Mouse (Mus musculus): ENCODE data around the gene Sln. TPM values are rescaled to one million over a fixed set of nuclear protein-coding genes. Genes with fewer than 3 reads are reported as not detected.

The Sln gene
- polyA plus RNA-seq (2015; fragmentation: Nextera tagmentation; extraction: Ambion mirVana): 65.2 and 204 TPM in 2 replicates

DNA sequence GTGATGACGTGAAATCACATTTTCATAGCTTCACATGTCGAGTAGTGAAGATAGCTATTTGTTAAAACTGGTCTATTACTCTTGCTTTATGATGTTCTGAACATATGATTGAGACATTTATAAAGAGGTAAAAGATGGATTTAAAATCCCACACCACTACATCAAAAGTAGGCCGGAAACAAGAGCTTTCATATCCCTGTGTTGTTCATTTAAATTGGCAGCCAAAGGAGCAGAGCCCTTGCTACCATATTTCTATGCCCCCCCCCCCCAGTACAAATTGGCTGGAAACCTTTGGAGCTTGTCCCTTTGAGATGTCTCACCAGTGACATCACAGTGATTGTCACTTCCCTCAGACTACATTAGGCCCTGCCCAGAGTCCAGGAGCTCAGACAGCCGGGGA, at the start of gene Sln:
TSS of gene Sln (plus strand) at position 301 of the 400 bp plus-strand sequence.
- Histone ChIP-seq H3K27ac (no peak within 1 kb of the TSS), H3K4me3 (no peak within 1 kb of the TSS), H3K4me1 (no peaks in the 10 kb centered on the region), H3K9me3 (no peaks in the 10 kb centered on the region), H3K27me3 (no peaks in the 10 kb centered on the region), H3K4me2 (no peak within 1 kb of the TSS), H3K36me3 (no peaks in the 10 kb centered on the region), H3K9ac (no peak within 1 kb of the TSS)
- 75% methylated on average over 4 of the region's 4 CpGs for WGBS
- ATAC-seq (ENCODE audit: insufficient number of reproducible peaks, low FRiP score, low TSS enrichment, low read depth): no peak

DNA sequence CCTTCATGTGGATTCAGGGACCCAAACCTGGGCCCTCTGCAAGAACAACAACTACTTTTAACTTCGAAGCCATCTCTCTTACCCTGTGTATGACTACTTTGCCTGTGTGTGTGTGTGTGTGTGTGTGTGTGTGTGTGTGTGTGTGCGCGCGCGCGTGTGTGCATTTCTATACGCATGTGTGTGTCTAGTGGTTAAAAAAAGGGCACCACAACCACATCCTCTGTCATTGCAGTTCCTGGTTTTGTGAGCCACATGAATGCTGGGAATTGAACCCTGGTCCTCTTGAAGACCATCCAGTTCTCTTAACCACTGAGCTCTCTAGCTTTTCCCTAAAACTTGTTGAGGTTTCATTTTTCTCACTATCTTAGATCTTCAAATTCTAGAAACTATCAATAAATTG, 47.0 kb upstream of the Sln start:
- no peaks in the 10 kb centered on the region for H3K27me3 ChIP-seq
- H3K9ac ChIP-seq: no peak overlapping the region
- WGBS: 96% methylated on average over 7 of the region's 7 CpGs
- H3K4me2 ChIP-seq: no peak overlapping the region
- no peak for ATAC-seq (ENCODE audit: insufficient number of reproducible peaks, low FRiP score, low TSS enrichment, low read depth)
- H3K36me3 ChIP-seq: no peaks in the 10 kb centered on the region
- no peaks in the 10 kb centered on the region for H3K9me3 ChIP-seq
- no peak overlapping the region for H3K4me3 ChIP-seq
- H3K4me1 ChIP-seq: no peaks in the 10 kb centered on the region
- H3K27ac ChIP-seq: no peak overlapping the region

- no peak overlapping the region for H3K9ac ChIP-seq
- no peak overlapping the region for H3K4me3 ChIP-seq
- H3K27ac ChIP-seq: no peak overlapping the region
- no peaks in the 10 kb centered on the region for H3K27me3 ChIP-seq
- no peak for ATAC-seq (ENCODE audit: insufficient number of reproducible peaks, low FRiP score, low TSS enrichment, low read depth)
- no peaks in the 10 kb centered on the region for H3K9me3 ChIP-seq
- 23% methylated on average over 7 of the region's 7 CpGs for WGBS
- no peak overlapping the region for H3K4me2 ChIP-seq
- H3K36me3 ChIP-seq: no peaks in the 10 kb centered on the region
- no peaks in the 10 kb centered on the region for H3K4me1 ChIP-seq
Observed at GRCm38 (mm10) chr9:53806496-53807086, 43.4 kb upstream of the Sln start.

DNA sequence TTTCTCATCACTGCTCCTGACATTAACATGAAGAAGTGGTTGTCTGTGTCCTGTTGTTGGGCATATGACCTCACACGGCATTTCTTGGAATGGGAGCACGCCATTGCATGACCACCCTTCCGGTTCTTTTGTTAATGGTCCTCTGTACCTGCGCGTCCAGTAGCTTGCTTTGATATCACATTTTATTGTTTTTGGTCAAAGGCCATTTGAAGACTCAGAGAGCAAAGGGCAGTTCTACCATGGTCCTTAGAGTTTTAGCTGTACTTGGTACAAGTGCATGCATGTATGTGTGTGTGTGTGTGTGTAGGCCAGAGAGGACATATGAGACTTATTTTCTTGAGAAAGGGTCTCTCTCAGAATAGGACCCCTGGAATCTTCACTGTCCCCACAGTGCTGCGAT, 36.5 kb upstream of the Sln start:
- no peak for ATAC-seq (ENCODE audit: insufficient number of reproducible peaks, low FRiP score, low TSS enrichment, low read depth)
- H3K9ac ChIP-seq: no peak overlapping the region
- no peaks in the 10 kb centered on the region for H3K4me1 ChIP-seq
- H3K27ac ChIP-seq: no peak overlapping the region
- H3K4me3 ChIP-seq: no peak overlapping the region
- H3K36me3 ChIP-seq: no peaks in the 10 kb centered on the region
- no peaks in the 10 kb centered on the region for H3K27me3 ChIP-seq
- H3K9me3 ChIP-seq: no peaks in the 10 kb centered on the region
- 92% methylated on average over 6 of the region's 6 CpGs for WGBS
- no peak overlapping the region for H3K4me2 ChIP-seq

GRCm38 (mm10) chr9:53818760-53819159, 31.2 kb upstream of the Sln start:
- Histone ChIP-seq H3K9ac (no peak overlapping the region), H3K4me1 (no peaks in the 10 kb centered on the region), H3K4me3 (no peak overlapping the region), H3K36me3 (no peaks in the 10 kb centered on the region), H3K27me3 (no peaks in the 10 kb centered on the region), H3K27ac (no peak overlapping the region), H3K4me2 (no peak overlapping the region), H3K9me3 (no peaks in the 10 kb centered on the region)
- ATAC-seq (ENCODE audit: insufficient number of reproducible peaks, low FRiP score, low TSS enrichment, low read depth): no peak
- WGBS: 32% methylated on average over 4 of the region's 4 CpGs

- H3K27me3 ChIP-seq: peaks cover 3% of the 10 kb centered on the region; the same call in 1 of the 2 replicates
- no peaks in the 10 kb centered on the region for H3K36me3 ChIP-seq
- H3K4me3 ChIP-seq: no peak overlapping the region
- no peaks in the 10 kb centered on the region for H3K9me3 ChIP-seq
- H3K4me1 ChIP-seq: peaks cover 3% of the 10 kb centered on the region; the same call in 1 of the 2 replicates
- WGBS: 7% methylated on average over 9 of the region's 9 CpGs
- H3K27ac ChIP-seq: no peak overlapping the region
- no peak for ATAC-seq (ENCODE audit: insufficient number of reproducible peaks, low FRiP score, low TSS enrichment, low read depth)
- no peak overlapping the region for H3K4me2 ChIP-seq
- H3K9ac ChIP-seq: no peak overlapping the region
Observed at GRCm38 (mm10) chr9:53825318-53825717, 24.6 kb upstream of the Sln start.

GRCm38 (mm10) chr9:53829081-53829865, 20.7 kb upstream of the Sln start:
- peak overlapping the region; percentile 44 for H3K4me3 ChIP-seq
- peaks cover 3% of the 10 kb centered on the region; the same call in 1 of the 2 replicates for H3K27me3 ChIP-seq
- no peaks in the 10 kb centered on the region for H3K9me3 ChIP-seq
- no peak overlapping the region for H3K9ac ChIP-seq
- ATAC-seq (ENCODE audit: insufficient number of reproducible peaks, low FRiP score, low TSS enrichment, low read depth): no peak
- no peak overlapping the region for H3K27ac ChIP-seq
- 18% methylated on average over 14 of the region's 14 CpGs for WGBS
- H3K36me3 ChIP-seq: no peaks in the 10 kb centered on the region
- H3K4me1 ChIP-seq: peaks cover 3% of the 10 kb centered on the region; the same call in 1 of the 2 replicates
- H3K4me2 ChIP-seq: peak overlapping the region; percentile 56

DNA sequence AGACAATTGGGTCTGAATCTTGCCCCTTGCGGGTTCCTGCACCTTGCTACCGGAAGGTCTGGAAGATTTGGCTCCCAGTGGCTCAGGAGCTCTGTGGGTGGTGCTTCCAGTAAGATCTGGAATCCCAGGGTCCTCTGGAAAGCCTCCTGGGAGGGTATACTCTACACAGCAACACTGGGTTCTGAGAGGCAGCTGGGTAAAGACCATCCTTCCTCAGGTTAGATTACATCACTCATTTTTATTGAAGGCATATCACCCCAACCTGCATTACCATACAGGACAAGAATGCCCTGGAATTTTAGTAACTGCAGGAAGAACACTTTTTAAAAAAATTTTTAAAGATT, 20.1 kb upstream of the Sln start:
- 28% methylated on average over 2 of the region's 2 CpGs for WGBS
- Histone ChIP-seq H3K4me3 (peak overlapping the region; percentile 44), H3K4me2 (peak overlapping the region; percentile 56), H3K36me3 (no peaks in the 10 kb centered on the region), H3K27ac (no peak overlapping the region), H3K4me1 (peaks cover 3% of the 10 kb centered on the region; the same call in 1 of the 2 replicates), H3K9ac (no peak overlapping the region), H3K9me3 (no peaks in the 10 kb centered on the region), H3K27me3 (peaks cover 3% of the 10 kb centered on the region; the same call in 1 of the 2 replicates)
- no peak for ATAC-seq (ENCODE audit: insufficient number of reproducible peaks, low FRiP score, low TSS enrichment, low read depth)

DNA sequence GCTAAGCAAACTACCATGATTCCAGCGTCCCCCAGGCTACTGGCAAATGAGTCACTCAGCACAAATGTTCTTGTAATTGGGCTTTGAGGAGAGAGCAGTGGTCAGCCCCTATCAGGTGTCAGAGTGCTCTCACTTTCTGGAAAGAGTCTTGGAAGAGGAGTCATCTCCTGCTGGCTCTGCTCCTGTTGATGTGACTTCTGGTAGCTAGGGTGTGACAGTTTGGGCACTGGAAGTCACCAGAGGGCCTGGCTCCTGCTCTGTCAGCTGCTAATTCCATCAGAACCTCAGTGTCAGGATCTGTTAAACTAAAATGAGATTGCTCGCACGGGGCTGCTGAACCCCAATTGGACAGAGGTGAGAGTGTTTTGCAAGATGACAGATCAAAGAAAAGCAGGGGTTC, 14.9 kb upstream of the Sln start:
- Histone ChIP-seq H3K27me3 (no peaks in the 10 kb centered on the region), H3K4me3 (no peak overlapping the region), H3K9me3 (no peaks in the 10 kb centered on the region), H3K4me1 (no peaks in the 10 kb centered on the region), H3K9ac (no peak overlapping the region), H3K27ac (no peak overlapping the region), H3K4me2 (no peak overlapping the region), H3K36me3 (no peaks in the 10 kb centered on the region)
- ATAC-seq (ENCODE audit: insufficient number of reproducible peaks, low FRiP score, low TSS enrichment, low read depth): no peak
- 48% methylated on average over 3 of the region's 3 CpGs for WGBS

GRCm38 (mm10) chr9:53835976-53836375, 14.0 kb upstream of the Sln start:
- WGBS: 45% methylated on average over 4 of the region's 4 CpGs
- no peak overlapping the region for H3K4me3 ChIP-seq
- no peak for ATAC-seq (ENCODE audit: insufficient number of reproducible peaks, low FRiP score, low TSS enrichment, low read depth)

GRCm38 (mm10) chr9:53838816-53839215, 11.1 kb upstream of the Sln start:
- H3K27me3 ChIP-seq: no peaks in the 10 kb centered on the region
- no peak for ATAC-seq (ENCODE audit: insufficient number of reproducible peaks, low FRiP score, low TSS enrichment, low read depth)
- H3K27ac ChIP-seq: no peak overlapping the region
- no peak overlapping the region for H3K4me3 ChIP-seq
- 64% methylated on average over 8 of the region's 8 CpGs for WGBS
- no peak overlapping the region for H3K4me2 ChIP-seq
- no peaks in the 10 kb centered on the region for H3K9me3 ChIP-seq
- H3K4me1 ChIP-seq: no peaks in the 10 kb centered on the region
- no peaks in the 10 kb centered on the region for H3K36me3 ChIP-seq
- no peak overlapping the region for H3K9ac ChIP-seq

More at GRCm38 (mm10) chr9:53835976-53836375, 14.0 kb upstream of the Sln start:
- H3K27me3 ChIP-seq: no peaks in the 10 kb centered on the region
- no peak overlapping the region for H3K9ac ChIP-seq
- H3K4me1 ChIP-seq: no peaks in the 10 kb centered on the region
- no peaks in the 10 kb centered on the region for H3K36me3 ChIP-seq
- no peak overlapping the region for H3K27ac ChIP-seq
- no peak overlapping the region for H3K4me2 ChIP-seq
- no peaks in the 10 kb centered on the region for H3K9me3 ChIP-seq

- Histone ChIP-seq H3K36me3 (no peaks in the 10 kb centered on the region), H3K27ac (no peak overlapping the region), H3K4me1 (no peaks in the 10 kb centered on the region), H3K4me2 (no peak overlapping the region), H3K27me3 (no peaks in the 10 kb centered on the region), H3K9ac (no peak overlapping the region), H3K9me3 (no peaks in the 10 kb centered on the region), H3K4me3 (no peak overlapping the region)
- WGBS: 61% methylated on average over 8 of the region's 8 CpGs
- no peak for ATAC-seq (ENCODE audit: insufficient number of reproducible peaks, low FRiP score, low TSS enrichment, low read depth)
Observed at GRCm38 (mm10) chr9:53848548-53848947, 1.4 kb upstream of the Sln start.
